ENCODE assay signal across 13 mouse cellular contexts in genomic region chr5:22302309-22302708, GRCm38 (mm10). TPM values are rescaled to one million over a fixed set of nuclear protein-coding genes. Genes with fewer than 3 reads are reported as not detected.
DNase-seq lines count a peak whose midpoint lies in the region; ATAC-seq and TF ChIP-seq lines count a peak whose summit lies in the region.
"Had no signal": no experiment of that assay in that cellular context is flagged by ENCODE, and none has a peak within 500 bp of the region (broad histone marks: within the 10 kb centered on the region; RNA-seq: fewer than 3 reads in every experiment).

No protein-coding gene starts in this region.

- no peak for TF ChIP-seq CTCF in hindbrain, postnatal 0 days (IDR thresholded peaks at IDR 0.05; ENCODE audit: low read depth)

- H3K4me3 ChIP-seq in hindbrain, postnatal 0 days (ENCODE audit: low read length): no peak overlapping the region
- H3K4me3 ChIP-seq in hindbrain, embryonic 13.5 days: no peak overlapping the region
- H3K4me3 ChIP-seq: heart, adult 2 months; myocyte had no signal

- H3K4me2 ChIP-seq in hindbrain, postnatal 0 days (ENCODE audit: low read depth, low read length): no peak overlapping the region
- no peak overlapping the region for H3K4me2 ChIP-seq in hindbrain, embryonic 13.5 days
- H3K4me2 ChIP-seq: midbrain, embryonic 11.5 days had no signal

- intact Hi-C loops in left cerebral cortex, postnatal 10 days (cut with DNase I): no loop called here

- 0 out of 2 replicates have a peak, but pooled peaks cover 9% of the 10 kb centered on the region for H3K4me1 ChIP-seq in hindbrain, postnatal 0 days (ENCODE audit: insufficient read depth, low read length)
- peaks cover 11% of the 10 kb centered on the region; the same call in 1 of the 2 replicates for H3K4me1 ChIP-seq in hindbrain, embryonic 13.5 days (replicated peaks)

- no peaks in the 10 kb centered on the region for H3K9me3 ChIP-seq in hindbrain, postnatal 0 days (ENCODE audit: low read length)
- no peaks in the 10 kb centered on the region for H3K9me3 ChIP-seq in hindbrain, embryonic 13.5 days
- H3K9me3 ChIP-seq: G1E had no signal

- no peaks in the 10 kb centered on the region for H3K36me3 ChIP-seq in hindbrain, postnatal 0 days (ENCODE audit: insufficient read depth, low read length)
- no peaks in the 10 kb centered on the region for H3K36me3 ChIP-seq in hindbrain, embryonic 13.5 days
- H3K36me3 ChIP-seq: G1E had no signal

- 50% methylated on average over 5 of the region's 5 CpGs for WGBS in hindbrain, postnatal 0 days
- 82% methylated on average over 5 of the region's 5 CpGs for WGBS in hindbrain, embryonic 13.5 days

- peak overlapping the region; percentile 45; the same call in 1 of the 2 replicates for H3K27ac ChIP-seq in hindbrain, postnatal 0 days
- H3K27ac ChIP-seq in hindbrain, embryonic 13.5 days: no peak overlapping the region
- H3K27ac ChIP-seq: heart, adult 2 months had no signal

- ATAC-seq in hindbrain, postnatal 0 days: peak; percentile 76
- no peak for ATAC-seq in hindbrain, embryonic 13.5 days (ENCODE audit: low FRiP score)

- DNase-seq in hindbrain, postnatal 0 days (ENCODE audit: low spot score): peak; percentile 67
- DNase-seq in cerebellum, adult 11 months: peak; percentile 56
- DNase-seq in cerebellum, adult 9-11 months: peak; percentile 83
- DNase-seq in gastrocnemius, postnatal 25 days: peak; percentile 50
- no peak for DNase-seq in right cerebral cortex, adult 18-20 months
- no peak for DNase-seq in left cerebral cortex, postnatal 10 days (ENCODE audit: extremely low spot score in 1 of 2, low spot score in 2 of 2)
- DNase-seq: adrenal gland, postnatal 14 days; thymus, postnatal 4 days had no signal

- H3K9ac ChIP-seq in hindbrain, postnatal 0 days (replicated peaks; ENCODE audit: low read length): no peak overlapping the region
- no peak overlapping the region for H3K9ac ChIP-seq in hindbrain, embryonic 13.5 days

- no peaks in the 10 kb centered on the region for H3K27me3 ChIP-seq in hindbrain, postnatal 0 days (ENCODE audit: insufficient read depth, low read length)
- no peaks in the 10 kb centered on the region for H3K27me3 ChIP-seq in hindbrain, embryonic 13.5 days

RNA-seq across cellular contexts. Expression of gene Reln, which starts 42.2 kb away (rescaled TPM):
- 204 and 226 TPM in 2 replicates for total RNA-seq in hindbrain, postnatal 0 days (2014; rRNA removed)
- 41.9 and 42.8 TPM in 2 replicates for polyA plus RNA-seq in hindbrain, postnatal 0 days (2015; fragmentation: Nextera tagmentation; extraction: Ambion mirVana)
- 25.9 TPM in 2 replicates for polyA plus RNA-seq in hindbrain, embryonic 13.5 days (2015; fragmentation: Nextera tagmentation; extraction: Ambion mirVana)
- 1 to 10 TPM; 2.0 to 3.6 TPM for total RNA-seq in gastrocnemius, postnatal 25 days (2021)
- total RNA-seq in left cerebral cortex, postnatal 10 days (2021): 100 to 1,000 TPM; 144 to 145 TPM

Comparison
In these comparisons a context has a peak if more than half of its experiments do, and no peak if none do; other contexts are left out.
1. DNase-seq: peak in hindbrain, postnatal 0 days (single experiment), cerebellum, adult 11 months (single experiment), cerebellum, adult 9-11 months (single experiment) and gastrocnemius, postnatal 25 days (single experiment); none in right cerebral cortex, adult 18-20 months (single experiment) and left cerebral cortex, postnatal 10 days (0 of 2).
2. RNA of gene Reln, which starts 42.2 kb away (total RNA-seq): 204 to 226 TPM in hindbrain, postnatal 0 days and 144 to 145 TPM in left cerebral cortex, postnatal 10 days; 2.0 to 3.6 TPM in gastrocnemius, postnatal 25 days; every median in the first group is over 10 times any median in the second.